Mouse (Mus musculus) heart, adult 2 months (tissue): ENCODE data around the gene Slc4a11. TPM values are rescaled to one million over a fixed set of nuclear protein-coding genes. Genes with fewer than 3 reads are reported as not detected.

Experiments used
- DNase-seq, 2 experiments: peaks; one replicate each; pipeline ENCODE4 v3.0.0; 2021
- H3K27ac ChIP-seq: fragments of 200-600 bp; 2 replicates; pipeline ENCODE4 v1.8.1; 2022
- H3K27me3 ChIP-seq: fragments of 200-500 bp; 2 replicates; pipeline ENCODE4 v1.6.1; 2012; ENCODE audit warnings: mild to moderate bottlenecking, low read length, inconsistent platforms, mixed read lengths; ENCODE audit not compliant: control insufficient read depth, insufficient read depth
- H3K36me3 ChIP-seq: fragments of 200-500 bp; 2 replicates; pipeline ENCODE4 v1.6.1; 2012; ENCODE audit warnings: low read length, inconsistent platforms; ENCODE audit not compliant: control insufficient read depth, insufficient read depth
- H3K4me1 ChIP-seq: fragments of 200-500 bp; 2 replicates; pipeline ENCODE4 v1.6.1; 2011; ENCODE audit warnings: low read length; ENCODE audit not compliant: control insufficient read depth, insufficient read depth
- H3K4me3 ChIP-seq: fragments of 200-600 bp; 2 replicates; pipeline ENCODE4 v1.8.1; 2022
- H3K79me2 ChIP-seq: fragments of 200-500 bp; replicated peaks from 2 replicates; pipeline ENCODE4 v1.6.1; 2012; ENCODE audit warnings: mild to moderate bottlenecking, inconsistent platforms, low read length, moderate library complexity, mixed read lengths; ENCODE audit not compliant: control insufficient read depth, insufficient read depth
- H3K9ac ChIP-seq: fragments of 200-500 bp; 2 replicates; pipeline ENCODE4 v1.6.1; 2012; ENCODE audit warnings: low read depth, mild to moderate bottlenecking, control low read depth, inconsistent platforms, low read length, mixed read lengths
- CTCF ChIP-seq: fragments of 200-600 bp; IDR thresholded peaks from 2 replicates; pipeline ENCODE4 v1.8.1; 2022; ENCODE audit warnings: antibody characterized with exemption, mild to moderate bottlenecking, moderate library complexity
- EP300 ChIP-seq: fragments of 200-500 bp; IDR thresholded peaks from 2 replicates; pipeline ENCODE4 v1.6.1; 2011; ENCODE audit warnings: low read depth, low read length, control low read depth; ENCODE audit not compliant: insufficient read depth
- POLR2A ChIP-seq: fragments of 200-500 bp; IDR thresholded peaks from 2 replicates; pipeline ENCODE4 v1.6.1; 2011; ENCODE audit warnings: mild to moderate bottlenecking, low read depth, low read length, control low read depth; ENCODE audit not compliant: insufficient read depth
- WGBS: fragments of 180-500 bp; shearing (Covaris S2); methylation state at CpG from one replicate; pipeline ENCODE4 v1.1.7; 2018; 5-methylcytosine and 5-hydroxymethylcytosine counted together
- intact Hi-C: fragments of 180-260 bp; cut with DNase I; formaldehyde crosslinking; loops from one replicate; pipeline ENCODE4 v1.15.1; 2025
- long read RNA-seq: library from polyadenylated mRNA; stranded (forward); transcript quantifications from one replicate; pipeline ENCODE4 v2.0.0, GENCODE M21; 2021
- polyA plus RNA-seq: library from polyadenylated mRNA; depleted of rRNA; stranded (reverse); fragments of >200 nt; gene quantifications from 2 replicates; pipeline ENCODE4 v1.2.3, GENCODE M21; 2012; rRNA removed
- total RNA-seq, 2 experiments: library from RNA; stranded (reverse); gene quantifications; 2 replicates each; pipeline ENCODE4 v1.2.3; 2021

Gene Slc4a11
- total RNA-seq (under 1 TPM; 0.10 to 0.14 TPM), polyA plus RNA-seq (0.37 and 0.38 TPM in 2 replicates)
- long read RNA-seq: 0 reads

DNA sequence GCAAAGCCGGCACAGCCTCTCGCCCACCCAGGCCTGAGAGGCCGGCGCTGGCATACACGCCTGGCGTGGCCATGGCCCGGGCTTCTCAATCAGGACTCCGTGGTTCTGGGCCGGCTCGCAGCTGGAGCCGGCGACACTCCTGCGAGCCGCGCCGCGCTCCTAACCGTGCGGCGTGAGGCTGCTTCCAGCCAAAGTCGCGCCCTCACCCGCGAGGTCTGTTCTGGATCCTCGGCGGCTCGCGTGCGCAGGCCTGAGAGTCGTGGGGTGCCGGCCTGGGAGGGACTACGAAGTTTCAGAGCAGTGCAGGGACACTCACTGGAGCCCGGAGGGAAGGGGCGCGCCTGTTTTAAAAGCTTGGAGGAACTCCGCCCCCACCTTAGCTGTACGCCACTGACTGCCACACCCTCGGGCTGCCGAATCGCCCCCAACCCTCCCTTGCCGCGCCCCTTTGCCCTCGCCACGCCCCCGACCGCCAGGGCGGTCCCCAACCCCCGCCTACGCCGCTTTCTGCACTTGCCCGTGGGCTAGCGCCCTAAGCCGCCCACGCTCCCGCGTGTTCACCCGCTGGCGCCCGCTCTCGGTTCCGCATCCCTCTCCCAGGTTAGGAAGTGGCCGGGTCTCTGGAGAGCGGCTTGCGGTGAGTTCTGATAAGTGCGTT is at the start of gene Slc4a11:
Slc4a11 (minus strand) TSS at position 367 of the 658 bp plus-strand sequence.
- peak within 1 kb of the TSS; percentile 57 for H3K4me3 ChIP-seq
- peak within 1 kb of the TSS; percentile 54 for H3K9ac ChIP-seq
- DNase-seq: peak; percentile 66 to 69
- intact Hi-C loops: no loop called here
- H3K27me3 ChIP-seq: peaks cover 2% of the 10 kb centered on the region; the same call in 1 of the 2 replicates
- H3K4me1 ChIP-seq: no peaks in the 10 kb centered on the region
- TF ChIP-seq POLR2A: no peak
- TF ChIP-seq CTCF: no peak
- TF ChIP-seq EP300: no peak
- no peak within 1 kb of the TSS for H3K27ac ChIP-seq
- H3K79me2 ChIP-seq: no peaks in the 10 kb centered on the region
- WGBS: under 1% methylated on average over 65 of the region's 65 CpGs
- H3K36me3 ChIP-seq: no peaks in the 10 kb centered on the region

DNA sequence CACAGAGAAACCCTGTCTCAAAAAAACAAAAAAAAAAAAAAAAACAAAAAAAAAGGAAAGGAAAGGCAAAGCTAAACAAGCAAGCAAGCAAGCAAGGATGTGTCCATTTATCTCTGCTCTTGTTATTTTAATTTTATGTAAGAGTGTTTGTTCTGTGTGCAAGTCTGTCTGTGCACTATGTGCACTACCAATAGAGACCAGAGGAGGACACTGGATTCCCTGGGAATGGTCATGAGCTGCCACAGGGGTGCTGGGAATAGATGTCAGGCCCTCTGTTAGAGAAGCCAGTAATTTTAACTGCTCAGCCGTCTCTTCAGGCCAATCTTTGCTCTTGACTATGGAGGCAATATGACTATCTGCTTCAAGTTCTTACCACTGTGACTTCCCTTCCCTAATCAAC is 46.3 kb upstream of the Slc4a11 start:
- H3K27ac ChIP-seq: no peak overlapping the region
- intact Hi-C loops: no loop called here
- no peak for DNase-seq
- no peaks in the 10 kb centered on the region for H3K4me1 ChIP-seq
- no peak overlapping the region for H3K9ac ChIP-seq
- 93% methylated on average over 1 of the region's 1 CpGs for WGBS
- H3K79me2 ChIP-seq: no peaks in the 10 kb centered on the region
- no peaks in the 10 kb centered on the region for H3K36me3 ChIP-seq
- no peak for TF ChIP-seq EP300
- TF ChIP-seq POLR2A: no peak
- no peak for TF ChIP-seq CTCF
- H3K27me3 ChIP-seq: no peaks in the 10 kb centered on the region
- no peak overlapping the region for H3K4me3 ChIP-seq

DNA sequence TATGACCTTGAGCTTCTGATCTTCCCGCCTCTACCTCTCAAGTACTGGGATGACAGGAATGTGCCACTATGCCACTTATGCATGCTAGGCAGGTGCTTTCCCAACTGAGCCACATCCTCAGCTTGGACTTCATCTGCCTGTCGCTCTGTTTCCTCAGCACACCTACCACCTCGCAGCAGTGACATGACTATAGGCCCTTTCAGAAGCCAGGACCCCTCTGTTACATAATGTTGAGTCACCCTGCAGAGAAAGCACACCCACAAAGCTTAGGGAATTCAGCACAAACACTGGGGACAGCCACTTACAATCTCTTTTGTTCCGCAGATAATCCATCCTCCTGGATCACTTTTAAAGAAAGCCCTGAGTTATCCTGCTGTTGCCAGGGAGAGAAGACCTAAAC is 42.8 kb upstream of the Slc4a11 start:
- H3K27ac ChIP-seq: no peak overlapping the region
- no peak overlapping the region for H3K4me3 ChIP-seq
- no peaks in the 10 kb centered on the region for H3K79me2 ChIP-seq
- no peaks in the 10 kb centered on the region for H3K27me3 ChIP-seq
- no peak overlapping the region for H3K9ac ChIP-seq
- WGBS: 59% methylated on average over 4 of the region's 4 CpGs
- peaks cover 3% of the 10 kb centered on the region; the same call in 1 of the 2 replicates for H3K36me3 ChIP-seq
- TF ChIP-seq CTCF: no peak
- no peak for TF ChIP-seq POLR2A
- TF ChIP-seq EP300: no peak
- DNase-seq: no peak
- H3K4me1 ChIP-seq: no peaks in the 10 kb centered on the region
- intact Hi-C loops: no loop called here

DNA sequence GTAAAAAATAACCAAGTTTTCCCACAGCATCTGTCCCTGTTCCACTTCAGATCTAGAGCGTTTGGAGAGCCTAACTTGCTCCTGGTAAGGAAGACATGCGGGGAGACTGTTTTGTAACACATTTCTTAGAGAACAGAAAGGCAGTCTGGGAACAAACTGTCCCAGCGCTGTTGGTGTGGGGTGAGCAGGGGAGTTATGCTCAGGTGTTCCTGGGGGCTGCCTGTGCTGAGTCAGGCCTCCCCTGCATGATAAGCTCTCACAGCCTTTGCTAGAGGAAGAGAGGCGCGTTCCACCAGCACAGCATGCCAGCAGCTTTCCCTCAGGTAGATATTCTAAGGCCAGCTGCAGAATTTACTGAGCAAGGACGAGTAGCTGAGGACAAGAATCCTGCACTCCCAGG is 40.7 kb upstream of the Slc4a11 start:
- peaks cover 7% of the 10 kb centered on the region for H3K36me3 ChIP-seq
- H3K4me3 ChIP-seq: no peak overlapping the region
- WGBS: 82% methylated on average over 6 of the region's 6 CpGs
- no peaks in the 10 kb centered on the region for H3K79me2 ChIP-seq
- H3K9ac ChIP-seq: no peak overlapping the region
- no peaks in the 10 kb centered on the region for H3K27me3 ChIP-seq
- DNase-seq: no peak
- no peaks in the 10 kb centered on the region for H3K4me1 ChIP-seq
- intact Hi-C loops: no loop called here
- H3K27ac ChIP-seq: no peak overlapping the region
- no peak for TF ChIP-seq EP300
- TF ChIP-seq CTCF: no peak
- TF ChIP-seq POLR2A: no peak

DNA sequence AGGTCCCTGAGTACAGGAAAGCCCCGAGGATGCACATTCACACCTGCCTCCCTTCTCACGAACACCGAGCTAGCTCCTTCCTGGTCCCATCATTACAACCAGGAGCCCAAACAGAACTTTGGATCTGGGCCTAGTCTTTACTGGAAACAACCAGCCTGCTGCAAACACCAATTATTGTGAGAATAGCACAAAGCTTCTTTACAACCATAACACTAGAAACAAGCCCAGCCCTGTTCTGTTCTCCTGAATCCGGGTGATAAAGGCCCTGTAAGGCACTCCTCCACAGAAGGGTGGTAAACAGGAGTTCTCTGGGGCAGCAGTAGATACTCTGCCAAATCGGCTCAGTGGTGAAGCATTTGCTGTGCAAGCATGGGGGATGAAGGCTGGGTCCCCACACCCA is 38.0 kb upstream of the Slc4a11 start:
- Histone ChIP-seq H3K27me3 (no peaks in the 10 kb centered on the region), H3K9ac (no peak overlapping the region), H3K4me3 (no peak overlapping the region), H3K4me1 (no peaks in the 10 kb centered on the region), H3K27ac (no peak overlapping the region), H3K36me3 (peaks cover 7% of the 10 kb centered on the region), H3K79me2 (no peaks in the 10 kb centered on the region)
- no peak for TF ChIP-seq CTCF
- no peak for TF ChIP-seq EP300
- TF ChIP-seq POLR2A: no peak
- WGBS: 77% methylated on average over 5 of the region's 5 CpGs
- intact Hi-C loops: no loop called here
- no peak for DNase-seq

DNA sequence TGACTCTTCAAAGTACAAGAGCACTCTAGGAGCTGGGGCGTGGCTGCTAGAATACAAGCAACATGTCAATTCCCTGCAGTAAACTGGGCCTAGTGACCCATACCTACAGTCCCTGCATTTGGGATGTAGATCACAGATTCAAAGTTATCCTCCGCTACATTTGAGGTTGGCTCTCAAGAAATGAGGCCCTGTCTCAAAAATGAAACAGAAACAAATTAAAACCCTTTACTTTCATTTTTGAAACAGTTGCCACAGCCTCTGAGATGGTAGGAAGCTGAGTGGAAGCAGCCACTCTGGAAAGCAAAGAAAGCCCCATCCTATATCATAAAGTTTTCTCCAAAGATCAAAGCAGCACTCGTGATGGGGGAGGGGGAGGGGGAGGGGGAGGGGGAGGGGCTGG is 36.1 kb upstream of the Slc4a11 start:
- H3K36me3 ChIP-seq: peaks cover 13% of the 10 kb centered on the region
- 0 out of 2 replicates have a peak, but pooled peaks cover 2% of the 10 kb centered on the region for H3K4me1 ChIP-seq
- H3K79me2 ChIP-seq: no peaks in the 10 kb centered on the region
- H3K27me3 ChIP-seq: no peaks in the 10 kb centered on the region
- WGBS: 84% methylated on average over 3 of the region's 3 CpGs
- no peak overlapping the region for H3K9ac ChIP-seq
- no peak overlapping the region for H3K4me3 ChIP-seq
- TF ChIP-seq POLR2A (no peak), CTCF (no peak), EP300 (no peak)
- DNase-seq: no peak
- H3K27ac ChIP-seq: no peak overlapping the region
- intact Hi-C loops: no loop called here
